Mouse (Mus musculus): ENCODE data around the gene Gm11563.
A peak's percentile ranks its signal among the peaks of the same experiment; 100 is the strongest.
"Not testable (repeated sequence)": the region's sequence is repeated elsewhere in the genome, so short reads cannot be mapped to it uniquely, and the experiment has no call there.

The Gm11563 gene

DNA sequence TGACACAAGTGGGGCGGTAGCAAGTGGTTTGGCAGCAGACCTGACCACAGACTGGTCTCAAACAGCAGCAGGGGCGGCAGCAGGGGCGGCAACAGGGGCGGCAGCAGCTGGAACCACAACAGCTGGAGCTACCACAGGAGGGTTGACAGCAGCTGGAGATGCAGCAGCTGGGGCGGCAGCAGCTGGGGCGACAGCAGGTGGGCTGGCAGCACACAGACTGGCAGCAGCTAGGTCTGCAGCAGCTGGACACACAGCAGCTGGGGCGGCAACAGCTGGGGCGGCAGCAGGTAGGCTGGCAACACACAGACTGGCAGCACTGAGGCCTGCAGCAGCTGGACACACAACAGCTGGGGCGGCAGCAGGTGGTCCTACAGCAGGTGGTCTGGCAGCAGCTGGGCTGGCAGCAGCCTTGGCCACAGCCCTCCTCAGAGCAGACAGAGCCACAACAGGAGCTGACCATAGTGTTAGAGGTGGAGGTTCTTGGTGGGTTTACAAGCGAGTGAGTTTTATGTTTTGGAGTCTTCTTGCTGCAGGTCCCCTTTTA is at the start of gene Gm11563:
Gene Gm11563 (minus strand): TSS at position 494 of the 544 bp plus-strand sequence.
- DNase-seq: not testable (repeated sequence)

DNA sequence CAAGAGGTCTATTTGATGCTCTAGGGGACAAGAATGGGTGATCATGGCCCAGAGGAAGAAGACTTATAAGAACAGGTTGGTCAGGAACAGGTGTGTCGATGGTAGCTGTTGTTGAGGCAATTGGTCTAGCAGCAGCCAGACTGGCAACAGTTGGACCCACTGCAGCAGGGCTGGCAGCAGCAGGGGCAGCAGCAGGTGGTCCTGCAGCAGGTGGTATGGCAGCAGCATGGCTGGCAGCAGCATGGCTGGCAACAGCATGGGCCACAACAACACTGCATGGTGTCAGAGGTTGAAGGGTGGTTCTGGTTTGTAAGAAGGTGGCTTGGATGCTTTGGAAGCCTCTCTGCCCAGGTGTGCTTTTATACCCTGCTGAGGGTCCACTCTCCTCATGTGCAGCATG is 31.7 kb upstream of the Gm11563 start, which contains the start of gene Gm14190:
Gene Gm14190 (minus strand): TSS at position 278 of the 400 bp plus-strand sequence.
- DNase-seq: no peak

DNA sequence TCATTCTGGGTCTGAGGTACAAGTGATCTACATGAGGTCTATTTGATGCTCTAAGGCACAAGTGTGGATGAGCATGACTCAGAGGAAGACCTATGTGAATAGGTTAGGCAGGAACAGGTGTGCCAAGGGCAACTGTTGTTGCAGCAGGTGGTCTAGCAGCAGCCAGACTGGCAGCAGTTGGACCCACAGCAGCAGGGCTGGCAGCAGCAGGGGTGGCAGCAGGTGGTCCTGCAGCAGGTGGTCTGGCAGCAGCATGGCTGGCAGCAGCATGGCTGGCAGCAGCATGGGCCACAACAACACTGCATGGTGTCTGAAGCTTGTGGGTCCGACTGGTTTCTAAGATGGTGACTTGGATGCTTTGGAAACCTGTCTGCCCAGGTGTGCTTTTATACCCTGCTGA is 26.5 kb upstream of the Gm11563 start:
- DNase-seq: not testable (repeated sequence)

DNA sequence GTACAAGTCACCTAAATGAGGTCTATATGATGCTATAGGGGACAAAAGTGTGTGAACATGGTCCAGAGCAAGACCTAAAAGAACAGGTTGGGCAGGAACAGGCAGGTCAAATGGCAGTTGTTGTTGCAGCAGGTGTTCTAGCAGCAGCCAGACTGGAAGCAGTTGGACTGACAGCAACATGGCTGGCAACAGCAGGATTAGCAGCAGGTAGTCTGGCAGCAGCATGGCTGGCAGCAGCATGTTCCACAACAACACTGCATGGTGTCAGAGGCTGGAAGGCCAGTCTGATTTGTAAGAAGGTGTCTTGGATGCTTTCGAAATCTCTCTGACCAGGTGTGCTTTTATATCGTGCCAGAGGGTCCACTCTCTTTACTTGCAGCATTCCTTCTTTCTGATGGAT is 24.7 kb upstream of the Gm11563 start:
- no peak for DNase-seq

DNA sequence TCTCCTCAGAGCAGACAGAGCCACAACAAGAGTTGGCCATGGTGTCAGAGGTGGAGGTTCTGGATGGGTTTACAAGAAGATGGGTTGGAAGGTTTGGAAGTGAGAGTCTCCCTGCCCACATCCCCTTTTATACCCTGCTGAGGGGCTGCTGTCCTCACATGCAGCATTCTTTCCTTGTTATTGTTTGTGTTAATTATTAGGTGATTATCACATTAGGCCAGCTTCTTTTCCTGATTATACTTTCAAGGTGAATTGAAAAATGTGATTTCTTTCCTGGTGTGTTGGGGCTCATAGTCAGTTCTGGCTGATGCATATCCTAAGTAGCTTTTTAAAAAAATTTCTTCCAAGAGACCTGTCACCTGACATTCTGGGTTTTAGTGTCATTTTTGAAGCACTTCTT is 7.1 kb upstream of the Gm11563 start, which contains the start of gene Krtap4-6:
Gene Krtap4-6 (minus strand): TSS at position 101 of the 400 bp plus-strand sequence.
- no peak for DNase-seq

DNA sequence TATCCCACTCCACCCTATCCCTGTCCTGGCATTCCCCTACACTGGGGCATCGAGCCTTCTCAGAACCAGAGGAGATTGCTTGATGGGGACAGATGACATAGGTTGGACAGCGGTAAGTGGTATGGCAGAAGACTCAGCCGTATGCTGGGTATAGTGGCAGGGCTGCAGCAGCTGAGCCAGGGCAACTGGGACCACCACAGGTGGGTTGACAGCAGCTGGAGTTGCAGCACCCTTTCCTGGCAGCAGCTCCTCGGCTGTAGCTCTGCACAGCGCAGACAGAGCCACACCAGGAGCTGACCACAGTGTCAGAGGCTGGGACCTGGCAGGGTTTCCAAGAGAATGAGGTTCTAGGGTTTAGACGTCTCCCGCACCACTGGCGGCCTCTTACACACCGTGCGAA is 4.0 kb upstream of the Gm11563 start:
- DNase-seq: no peak

DNA sequence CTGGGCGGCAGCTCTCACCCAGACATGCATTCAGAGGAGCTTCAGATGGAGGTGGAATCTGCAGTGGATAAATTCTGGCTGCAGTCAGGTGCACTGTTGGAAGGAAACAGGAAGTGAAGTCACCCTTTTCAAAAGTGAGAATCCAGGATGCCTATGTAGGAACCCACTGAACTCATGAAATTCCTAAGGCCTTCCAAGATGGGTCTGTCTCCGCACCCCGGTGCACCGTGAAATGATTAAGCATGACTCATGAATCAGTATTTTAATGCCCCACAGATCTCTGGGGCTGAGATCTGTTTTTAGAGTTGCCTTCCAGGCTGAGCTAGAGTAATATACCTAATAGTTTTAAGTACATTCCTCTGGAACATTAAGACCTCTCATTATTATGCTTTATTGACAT is 496 bp upstream of the Gm11563 start:
- DNase-seq: no peak

DNA sequence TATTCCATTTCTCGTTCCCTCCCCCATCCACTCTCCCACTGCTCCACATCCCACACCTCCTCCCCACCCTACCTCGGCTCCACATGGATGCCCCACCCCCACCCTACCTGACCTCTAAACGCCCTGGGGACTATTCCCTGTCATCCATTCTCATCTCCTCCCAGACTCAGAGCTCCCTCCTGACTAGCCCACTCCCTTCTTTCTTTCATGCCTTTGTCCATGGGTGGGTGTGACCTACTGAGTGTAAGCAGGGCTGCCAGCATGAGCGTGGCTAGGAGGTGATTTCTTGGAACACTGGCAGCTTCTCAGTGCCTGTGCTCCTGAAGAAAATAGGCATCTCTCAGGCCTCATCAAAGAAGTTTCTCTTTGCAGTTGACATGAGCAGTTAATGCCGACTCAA is 1.7 kb downstream of the Gm11563 start:
- DNase-seq: no peak

DNA sequence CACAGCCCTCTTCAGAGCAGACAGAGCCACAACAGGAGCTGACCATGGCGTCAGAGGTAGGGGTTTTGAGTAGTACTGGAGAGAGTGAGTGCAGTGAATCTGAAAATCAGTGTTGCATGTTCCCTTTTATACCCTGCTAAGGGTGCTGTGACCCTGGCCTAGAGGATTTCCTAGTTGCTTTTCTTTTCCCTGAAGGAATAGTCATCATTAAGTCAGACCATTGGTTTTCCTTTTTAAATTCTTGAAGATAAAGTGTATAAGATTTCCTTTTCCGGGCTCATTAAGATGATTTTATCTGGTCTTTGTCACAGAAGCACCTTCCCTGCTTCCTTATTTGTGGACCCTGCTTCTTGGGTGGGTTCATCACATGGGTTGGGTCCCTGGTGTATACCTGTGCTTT is 8.6 kb downstream of the Gm11563 start, which contains the start of gene Gm11555:
Gene Gm11555 (minus strand): TSS at position 101 of the 400 bp plus-strand sequence.
- DNase-seq: no peak

DNA sequence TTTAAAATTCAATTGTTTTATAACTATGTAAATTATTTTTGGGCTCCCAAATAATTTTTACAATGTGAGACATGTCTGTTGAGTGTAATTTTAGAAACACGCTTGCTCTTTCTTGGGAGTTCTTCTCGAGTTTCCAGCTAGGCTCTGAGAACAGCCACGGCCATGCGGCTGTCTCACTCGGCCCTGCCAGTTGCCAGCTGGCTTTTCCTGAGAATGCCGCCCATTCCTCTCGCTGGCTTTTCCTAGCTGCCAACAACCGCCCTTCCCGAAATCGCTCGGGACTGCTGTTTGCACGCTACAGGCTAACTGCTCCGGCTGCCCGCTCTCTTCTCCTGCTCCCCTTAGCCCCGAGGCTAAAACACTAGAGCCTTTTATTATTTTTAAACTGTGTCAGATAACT is 12.3 kb downstream of the Gm11563 start:
- DNase-seq: no peak

DNA sequence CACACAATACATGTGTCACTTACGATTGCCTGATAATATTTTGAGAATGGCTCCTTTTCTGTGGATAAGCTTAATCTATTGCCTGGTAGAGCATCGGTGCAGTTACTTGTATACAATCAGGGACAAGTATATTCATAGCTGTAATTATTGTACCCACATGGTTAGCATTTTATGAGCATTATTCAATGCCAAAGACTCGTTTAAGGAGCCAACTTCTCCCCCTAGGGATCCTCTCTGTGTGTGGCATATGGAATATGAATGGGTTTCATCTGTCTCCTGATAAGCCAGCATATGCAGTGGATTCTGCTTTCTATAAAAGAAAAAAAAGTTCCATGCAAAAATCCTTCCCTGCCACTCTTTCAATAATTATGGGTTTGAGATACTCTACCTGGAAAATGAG is 14.4 kb downstream of the Gm11563 start:
- DNase-seq: no peak

DNA sequence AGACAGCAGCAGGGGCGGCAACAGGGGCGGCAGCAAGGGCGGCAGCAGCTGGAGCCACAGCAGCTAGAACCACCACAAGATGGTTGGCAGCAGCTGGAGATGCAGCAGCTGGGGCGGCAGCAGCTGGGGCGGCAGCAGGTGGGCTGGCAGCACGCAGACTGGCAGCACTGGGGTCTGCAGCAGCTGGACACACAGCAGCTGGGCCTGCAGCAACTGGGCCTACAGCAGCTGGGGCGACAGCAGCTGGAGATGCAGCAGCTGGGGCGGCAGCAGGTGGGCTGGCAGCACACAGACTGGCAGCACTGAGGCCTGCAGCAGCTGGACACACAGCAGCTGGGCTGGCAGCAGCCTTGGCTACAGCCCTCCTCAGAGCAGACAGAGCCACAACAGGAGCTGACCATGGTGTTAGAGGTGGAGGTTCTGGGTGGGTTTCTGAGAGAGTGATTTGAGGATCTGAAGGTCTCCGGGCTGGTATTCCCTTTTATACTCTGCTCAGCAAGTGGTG is 15.1 kb downstream of the Gm11563 start, which contains the start of gene Krtap4-7:
Gene Krtap4-7 (minus strand): TSS at position 455 of the 505 bp plus-strand sequence.
- not testable (repeated sequence) for DNase-seq

DNA sequence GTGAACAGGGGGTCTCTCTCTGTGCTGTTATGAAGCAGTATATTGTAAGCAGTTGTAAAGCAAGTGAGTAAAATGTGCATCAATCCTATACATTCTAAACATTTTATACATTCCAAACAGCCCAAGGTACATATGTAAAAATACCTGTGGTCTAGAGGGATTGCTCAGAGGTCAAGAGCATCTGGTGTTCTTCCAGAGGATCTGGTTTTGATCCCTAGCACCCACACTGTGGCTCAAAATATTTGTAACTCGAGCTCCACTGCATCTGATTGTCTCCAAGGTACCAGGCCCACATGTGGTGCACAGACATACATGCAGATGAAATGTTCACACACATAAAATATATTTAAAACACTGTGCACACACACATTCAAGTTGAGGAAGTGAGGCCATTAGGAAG is 17.8 kb downstream of the Gm11563 start:
- DNase-seq: no peak

DNA sequence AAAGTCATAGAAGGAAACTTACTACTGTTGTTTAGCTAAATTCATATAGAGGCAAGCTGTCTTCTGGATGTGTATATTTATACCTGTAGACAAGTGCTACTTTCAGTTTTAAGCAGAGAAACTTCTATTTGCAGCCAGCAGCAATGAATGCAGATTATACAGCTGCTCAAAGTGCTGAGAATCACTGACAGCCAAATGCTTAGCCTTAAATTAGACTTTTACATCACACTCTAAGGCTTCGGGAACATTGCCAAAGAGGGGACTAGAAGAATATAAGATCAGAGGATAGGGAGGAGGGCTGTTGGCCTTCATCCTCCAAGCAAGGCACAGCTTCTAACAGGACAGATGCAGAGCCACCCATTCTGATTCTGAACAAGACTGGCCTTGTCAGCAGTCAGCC is 21.7 kb downstream of the Gm11563 start:
- DNase-seq: no peak

DNA sequence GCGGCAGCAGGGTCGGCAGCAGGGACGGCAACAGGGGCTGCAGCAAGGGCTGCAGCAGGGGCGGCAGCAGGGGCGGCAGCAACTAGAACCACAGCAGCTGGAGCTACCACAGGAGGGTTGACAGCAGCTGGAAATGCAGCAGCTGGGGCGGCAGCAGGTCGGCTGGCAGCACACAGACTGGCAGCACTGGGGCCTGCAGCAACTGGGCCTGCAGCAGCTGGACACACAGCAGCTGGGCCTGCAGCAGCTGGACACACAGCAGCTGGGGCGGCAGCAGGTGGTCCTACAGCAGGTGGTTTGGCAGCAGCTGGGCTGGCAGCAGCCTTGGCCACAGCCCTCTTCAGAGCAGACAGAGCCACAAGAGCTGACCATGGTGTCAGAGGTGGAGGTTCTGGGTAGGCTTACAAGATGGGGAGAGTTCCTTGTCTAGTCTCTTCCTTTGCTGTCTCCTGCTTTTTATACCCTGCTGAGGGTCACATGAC is 24.1 kb downstream of the Gm11563 start, which contains the start of gene Krtap4-2:
Gene Krtap4-2 (minus strand): TSS at position 432 of the 482 bp plus-strand sequence.
- no peak for DNase-seq

DNA sequence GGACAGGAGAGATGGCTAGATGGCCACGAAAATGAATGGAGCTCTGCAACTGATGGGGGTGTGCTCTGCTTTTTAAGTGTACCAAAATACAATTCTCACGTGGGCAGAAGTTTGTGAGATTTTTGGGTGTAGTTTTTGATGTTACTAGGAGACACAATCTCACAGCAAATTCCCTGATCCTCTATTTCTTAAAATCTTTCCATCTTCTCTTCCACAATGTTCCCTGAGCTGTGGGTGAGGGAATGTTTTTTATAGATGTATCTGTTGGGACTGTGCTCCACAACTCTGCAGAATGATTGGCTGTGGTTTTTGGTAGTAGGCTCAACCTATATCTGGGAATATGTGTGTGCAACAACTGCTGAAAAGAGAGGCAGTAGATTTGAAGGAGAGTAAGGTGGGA is 25.5 kb downstream of the Gm11563 start:
- no peak for DNase-seq

DNA sequence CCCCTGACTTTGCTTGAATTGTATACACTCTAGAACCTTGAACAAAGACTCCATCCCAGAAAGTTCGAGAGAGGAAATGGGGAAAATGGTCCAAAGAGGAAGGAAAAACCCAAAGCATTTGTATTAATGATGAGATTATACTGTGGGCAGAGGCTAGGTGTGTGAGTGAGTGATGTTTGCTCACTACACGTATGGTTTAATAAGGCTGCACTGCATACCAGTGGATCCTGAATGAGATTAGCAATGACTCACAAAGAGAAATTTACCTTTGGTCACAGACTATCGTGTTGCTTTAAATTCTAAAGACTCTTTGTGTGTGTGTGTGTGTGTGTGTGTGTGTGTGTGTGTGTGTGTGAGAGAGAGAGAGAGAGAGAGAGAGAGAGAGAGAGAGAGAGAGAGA is 27.9 kb downstream of the Gm11563 start:
- no peak for DNase-seq

DNA sequence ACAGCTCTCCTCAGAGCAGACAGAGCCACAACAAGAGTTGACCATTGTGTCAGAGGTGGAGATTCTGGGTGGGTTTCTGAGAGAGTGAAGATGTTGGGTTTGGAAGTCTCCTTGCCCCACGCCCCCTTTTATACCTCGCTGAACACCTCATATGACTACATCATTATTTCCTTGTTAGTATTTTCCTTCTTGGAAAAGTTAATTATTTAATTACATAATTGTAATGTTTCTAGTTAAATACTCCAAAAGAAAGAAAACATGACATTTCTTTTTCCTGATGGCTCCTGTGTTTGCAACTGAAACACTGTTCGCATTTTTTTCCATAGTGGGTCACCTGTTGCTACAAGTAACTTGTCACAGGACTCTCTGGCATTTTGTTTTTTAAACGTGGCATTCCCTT is 30.6 kb downstream of the Gm11563 start, which contains the start of gene Krtap4-1:
Gene Krtap4-1 (minus strand): TSS at position 101 of the 400 bp plus-strand sequence.
- DNase-seq: no peak

DNA sequence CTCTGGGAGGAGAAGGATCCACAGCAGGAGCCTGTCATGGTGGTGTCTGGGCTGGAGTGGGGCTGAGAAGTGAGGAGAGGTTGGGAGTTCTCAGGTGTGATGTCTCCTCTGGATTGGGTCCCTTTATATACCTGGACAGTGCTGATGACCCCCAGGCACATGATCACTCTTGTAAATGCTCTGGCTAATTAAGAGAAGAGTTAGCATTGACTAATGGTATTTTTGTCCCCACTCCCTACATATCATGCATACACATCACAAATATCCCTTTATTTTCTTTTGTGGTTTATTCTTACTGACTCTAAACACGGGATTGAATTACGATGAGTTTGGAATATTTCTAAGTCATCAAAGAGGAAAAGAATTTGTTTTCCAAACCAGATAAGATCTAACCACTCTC is 38.4 kb downstream of the Gm11563 start, which contains the start of gene Gm11562:
Gene Gm11562 (minus strand): TSS at position 101 of the 400 bp plus-strand sequence.
- DNase-seq: no peak

DNA sequence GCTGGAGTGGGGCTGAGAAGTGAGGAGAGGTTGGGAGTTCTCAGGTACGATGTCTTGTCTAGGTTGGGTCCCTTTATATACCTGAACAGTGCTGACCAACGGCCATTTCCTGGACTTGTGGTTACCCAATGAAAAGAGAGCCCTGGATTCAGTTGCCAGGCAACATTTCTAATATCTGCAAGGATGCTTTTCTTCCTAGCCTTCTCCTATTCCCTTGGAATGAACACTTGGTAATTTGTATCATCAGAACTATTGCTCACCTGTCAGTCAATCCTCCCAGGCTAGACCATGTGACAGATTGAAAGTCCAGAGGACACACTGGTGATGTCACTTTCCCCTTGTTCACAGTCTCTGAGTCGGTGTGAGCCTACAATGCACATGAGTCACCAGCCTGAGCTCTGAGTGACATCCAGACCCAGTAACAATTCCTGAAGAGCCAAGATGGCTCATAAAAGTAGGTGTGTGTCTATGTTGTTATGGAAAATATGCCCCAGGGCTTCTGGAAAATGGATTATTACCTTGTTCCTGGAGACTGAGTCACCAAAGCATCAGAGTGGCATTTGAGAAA is 43.9 kb downstream of the Gm11563 start, which contains the start of gene Krtap2-4:
Gene Krtap2-4 (minus strand): TSS at position 51 of the 568 bp plus-strand sequence.
- DNase-seq: no peak

DNA sequence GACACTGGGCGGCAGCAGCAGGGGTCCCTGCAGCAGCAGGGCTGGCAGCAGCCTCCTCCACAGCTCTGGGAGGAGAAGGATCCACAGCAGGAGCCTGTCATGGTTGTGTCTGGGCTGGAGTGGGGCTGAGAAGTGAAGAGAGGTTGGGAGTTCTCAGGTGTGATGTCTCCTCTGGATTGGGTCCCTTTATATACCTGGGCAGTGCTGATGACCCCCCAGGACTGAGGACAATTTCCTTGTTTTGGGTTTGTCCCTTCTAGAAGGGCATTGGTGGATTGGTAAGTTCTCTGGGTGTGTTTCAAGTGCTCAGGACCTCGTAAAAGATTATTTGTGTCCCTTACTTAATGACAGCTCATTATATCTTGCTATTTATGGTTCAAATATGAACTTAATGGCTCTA is 48.7 kb downstream of the Gm11563 start, which contains the start of gene Gm11937:
Gene Gm11937 (minus strand): TSS at position 101 of the 400 bp plus-strand sequence.
- not testable (repeated sequence) for DNase-seq

DNA sequence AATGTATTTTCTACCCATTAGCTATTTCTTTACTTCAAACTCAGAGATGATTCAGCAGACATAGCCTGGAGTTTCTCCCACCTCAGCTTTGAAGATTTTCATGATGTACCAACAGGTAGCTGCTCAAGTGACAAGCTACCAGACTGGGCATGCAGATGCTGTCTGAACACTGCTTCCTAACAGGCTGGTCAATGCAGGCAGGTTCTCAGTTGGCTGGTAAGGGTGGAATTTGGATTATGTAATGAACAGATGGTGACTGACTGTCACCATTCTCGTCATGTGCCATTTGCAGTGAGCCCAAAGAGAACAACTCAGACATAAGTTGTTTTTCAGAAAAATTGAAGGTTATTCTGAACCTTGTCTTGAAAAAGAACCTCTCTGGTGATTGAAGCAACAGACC is 49.6 kb downstream of the Gm11563 start:
- DNase-seq: peak; percentile 9 to 18
